Mouse (Mus musculus): ENCODE results near the gene Jade1. TPM values are rescaled to one million over a fixed set of nuclear protein-coding genes. Genes with fewer than 3 reads are reported as not detected.
A peak's percentile ranks its signal among the peaks of the same experiment; 100 is the strongest.

The Jade1 gene
- total and polyA plus RNA-seq, 2 experiments from 2014 or later: 13.9 to 16.8 TPM

DNA sequence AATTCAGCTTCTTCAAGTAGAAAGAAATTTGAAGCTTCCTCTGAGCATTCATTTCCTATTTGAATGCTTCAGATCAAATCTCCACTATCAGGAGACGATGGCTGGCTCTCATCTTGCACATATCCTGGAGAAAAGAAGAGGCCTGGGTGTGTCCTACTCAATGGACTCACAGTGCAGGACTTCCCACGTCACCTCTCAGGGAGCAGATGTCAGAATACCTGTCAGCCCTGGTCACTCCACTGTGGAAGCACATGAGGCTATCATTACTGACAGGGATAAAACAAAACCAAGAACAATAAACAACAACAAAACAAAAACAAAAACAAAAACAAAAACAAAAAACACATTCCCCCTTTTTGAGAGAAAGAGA lies 32.5 kb upstream of the Jade1 start:
- Histone ChIP-seq H3K27me3 (ENCODE audit: control insufficient read depth, insufficient read depth, low read length) (no peaks in the 10 kb centered on the region), H3K4me3 (ENCODE audit: low read depth, low read length) (peak overlapping the region; percentile 28; the same call in 1 of the 2 replicates), H3K4me1 (ENCODE audit: control insufficient read depth, insufficient read depth) (peaks cover 15% of the 10 kb centered on the region), H3K9me3 (replicated peaks; ENCODE audit: control insufficient read depth, low read length) (0 out of 2 replicates have a peak, but pooled peaks cover 5% of the 10 kb centered on the region), H3K36me3 (replicated peaks; ENCODE audit: control insufficient read depth, insufficient read depth, low read length) (no peaks in the 10 kb centered on the region), H3K9ac (replicated peaks; ENCODE audit: low read depth, low read length) (no peak overlapping the region), H3K4me2 (ENCODE audit: low read depth, low read length) (peak overlapping the region; percentile 56), H3K27ac (ENCODE audit: low read depth) (peak overlapping the region; percentile 5; the same call in 1 of the 2 replicates)
- DNase-seq (ENCODE audit: low spot score): no peak
- 35% methylated on average over 2 of the region's 2 CpGs for WGBS
- no peak for TF ChIP-seq CTCF (IDR thresholded peaks at IDR 0.05; ENCODE audit: low read depth)
- no peak for TF ChIP-seq EP300 (IDR thresholded peaks at IDR 0.05; ENCODE audit: low read depth)
- no peak for ATAC-seq (ENCODE audit: insufficient read depth, low read depth)

DNA sequence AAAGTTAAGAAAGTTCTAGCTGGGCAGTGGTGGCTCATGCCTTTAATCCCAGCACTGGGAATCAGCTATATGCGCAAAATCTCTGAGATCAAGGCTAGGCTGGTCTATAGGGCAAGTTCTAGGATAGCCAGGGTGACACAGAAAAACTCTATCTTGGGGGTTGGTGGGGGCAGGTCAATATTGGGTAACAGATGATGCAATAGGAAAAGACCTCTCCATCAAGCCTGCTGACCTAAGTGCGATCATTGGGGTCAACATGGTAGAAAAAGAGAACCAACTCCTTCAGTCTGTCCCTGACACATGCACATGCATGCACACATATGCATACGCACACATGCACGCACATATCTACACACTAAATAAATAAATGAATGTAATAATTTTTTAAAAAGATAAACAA lies 32.1 kb upstream of the Jade1 start:
- no peaks in the 10 kb centered on the region for H3K27me3 ChIP-seq (ENCODE audit: control insufficient read depth, insufficient read depth, low read length)
- H3K36me3 ChIP-seq (replicated peaks; ENCODE audit: control insufficient read depth, insufficient read depth, low read length): no peaks in the 10 kb centered on the region
- no peak overlapping the region for H3K27ac ChIP-seq (ENCODE audit: low read depth)
- no peak for TF ChIP-seq EP300 (IDR thresholded peaks at IDR 0.05; ENCODE audit: low read depth)
- TF ChIP-seq CTCF (IDR thresholded peaks at IDR 0.05; ENCODE audit: low read depth): no peak
- H3K4me1 ChIP-seq (ENCODE audit: control insufficient read depth, insufficient read depth): peaks cover 15% of the 10 kb centered on the region
- no peak overlapping the region for H3K4me3 ChIP-seq (ENCODE audit: low read depth, low read length)
- 0 out of 2 replicates have a peak, but pooled peaks cover 5% of the 10 kb centered on the region for H3K9me3 ChIP-seq (replicated peaks; ENCODE audit: control insufficient read depth, low read length)
- DNase-seq (ENCODE audit: low spot score): no peak
- WGBS: 100% methylated on average over 4 of the region's 4 CpGs
- no peak for ATAC-seq (ENCODE audit: insufficient read depth, low read depth)
- H3K4me2 ChIP-seq (ENCODE audit: low read depth, low read length): no peak overlapping the region
- no peak overlapping the region for H3K9ac ChIP-seq (replicated peaks; ENCODE audit: low read depth, low read length)

DNA sequence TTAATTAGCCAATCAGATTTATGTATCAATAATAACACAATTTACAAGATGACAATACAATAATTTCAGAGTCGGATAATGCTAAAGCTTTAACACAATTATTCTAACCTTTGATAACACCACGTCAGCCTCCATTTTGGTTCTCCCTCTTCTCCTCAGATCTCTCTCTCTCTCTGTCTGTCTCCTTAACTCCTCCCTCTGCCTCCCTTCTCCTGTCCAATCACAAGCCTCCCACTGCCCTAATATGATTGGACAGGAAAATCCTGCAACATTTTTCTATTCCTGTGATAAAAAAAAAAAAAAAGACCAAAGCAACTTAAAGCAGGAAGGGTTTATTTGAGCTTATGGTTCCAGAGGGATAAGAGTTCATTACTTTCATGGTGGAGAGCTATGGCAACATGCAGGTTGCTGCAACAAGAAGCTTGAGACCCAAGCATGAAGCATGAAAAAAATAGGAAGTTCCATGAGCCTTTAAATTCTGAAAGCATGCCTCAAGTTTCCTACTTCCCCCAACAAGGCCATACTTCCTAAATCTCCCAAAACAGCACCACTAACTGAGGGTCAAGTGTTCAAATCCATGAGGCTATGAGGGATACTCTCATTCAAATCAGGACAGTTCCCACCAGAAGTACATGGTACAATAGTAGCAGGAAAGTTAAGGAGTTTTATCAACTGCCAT lies 27.1 kb upstream of the Jade1 start:
- Histone ChIP-seq H3K9me3 (replicated peaks; ENCODE audit: control insufficient read depth, low read length) (0 out of 2 replicates have a peak, but pooled peaks cover 5% of the 10 kb centered on the region), H3K27ac (ENCODE audit: low read depth) (no peak overlapping the region), H3K4me1 (ENCODE audit: control insufficient read depth, insufficient read depth) (no peaks in the 10 kb centered on the region), H3K36me3 (replicated peaks; ENCODE audit: control insufficient read depth, insufficient read depth, low read length) (no peaks in the 10 kb centered on the region), H3K9ac (replicated peaks; ENCODE audit: low read depth, low read length) (no peak overlapping the region), H3K4me3 (ENCODE audit: low read depth, low read length) (no peak overlapping the region), H3K27me3 (ENCODE audit: control insufficient read depth, insufficient read depth, low read length) (no peaks in the 10 kb centered on the region), H3K4me2 (ENCODE audit: low read depth, low read length) (no peak overlapping the region)
- ATAC-seq (ENCODE audit: insufficient read depth, low read depth) (no peak), DNase-seq (ENCODE audit: low spot score) (no peak)
- WGBS: 92% methylated on average over 2 of the region's 2 CpGs
- TF ChIP-seq CTCF (IDR thresholded peaks at IDR 0.05; ENCODE audit: low read depth) (no peak), EP300 (IDR thresholded peaks at IDR 0.05; ENCODE audit: low read depth) (no peak)

DNA sequence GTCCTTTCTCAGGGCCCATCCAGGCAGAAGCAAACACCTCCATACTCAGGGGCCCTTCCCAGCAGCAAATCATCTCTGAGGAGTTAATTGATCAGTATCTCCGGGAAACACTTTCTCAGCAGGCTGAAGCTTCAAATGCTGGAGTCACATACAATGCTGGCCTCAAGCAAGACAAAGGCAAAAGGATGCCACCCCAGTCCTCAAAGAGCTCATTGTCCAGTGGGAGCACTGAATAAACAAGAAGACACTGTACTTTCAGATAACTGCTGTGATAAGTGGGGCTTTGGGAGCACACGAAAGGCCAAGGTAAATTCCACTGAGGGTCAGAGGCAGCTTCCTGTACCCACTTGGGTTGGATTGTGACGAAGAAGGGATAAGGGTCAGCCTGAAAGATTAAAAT lies 25.4 kb upstream of the Jade1 start:
- Histone ChIP-seq H3K9ac (replicated peaks; ENCODE audit: low read depth, low read length) (no peak overlapping the region), H3K27me3 (ENCODE audit: control insufficient read depth, insufficient read depth, low read length) (no peaks in the 10 kb centered on the region), H3K4me1 (ENCODE audit: control insufficient read depth, insufficient read depth) (no peaks in the 10 kb centered on the region), H3K9me3 (replicated peaks; ENCODE audit: control insufficient read depth, low read length) (0 out of 2 replicates have a peak, but pooled peaks cover 3% of the 10 kb centered on the region), H3K36me3 (replicated peaks; ENCODE audit: control insufficient read depth, insufficient read depth, low read length) (no peaks in the 10 kb centered on the region), H3K4me3 (ENCODE audit: low read depth, low read length) (no peak overlapping the region), H3K27ac (ENCODE audit: low read depth) (no peak overlapping the region), H3K4me2 (ENCODE audit: low read depth, low read length) (no peak overlapping the region)
- WGBS: 67% methylated on average over 3 of the region's 3 CpGs
- ATAC-seq (ENCODE audit: insufficient read depth, low read depth) (no peak), DNase-seq (ENCODE audit: low spot score) (no peak)
- no peak for TF ChIP-seq EP300 (IDR thresholded peaks at IDR 0.05; ENCODE audit: low read depth)

DNA sequence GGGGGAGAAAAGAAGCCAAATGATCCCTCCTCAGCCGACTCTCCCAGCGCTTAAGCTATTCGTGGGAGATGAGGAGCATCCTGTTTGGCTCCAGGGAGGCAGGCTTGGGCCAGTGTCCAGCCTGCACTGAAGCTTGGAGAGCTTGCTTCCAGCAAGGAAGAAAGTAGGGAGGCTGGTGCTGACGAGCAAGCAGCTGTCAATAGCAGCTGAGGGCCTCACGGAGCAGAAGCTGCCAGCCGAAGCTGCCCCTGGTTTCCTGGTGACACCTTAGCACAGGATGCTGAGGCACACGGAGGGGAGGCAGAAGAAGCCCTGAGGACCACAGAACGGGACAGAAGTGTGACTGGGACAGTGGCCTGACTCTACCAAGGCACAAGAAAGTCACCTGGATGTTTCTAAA lies 24.0 kb upstream of the Jade1 start:
- Histone ChIP-seq H3K4me3 (ENCODE audit: low read depth, low read length) (no peak overlapping the region), H3K4me2 (ENCODE audit: low read depth, low read length) (no peak overlapping the region), H3K36me3 (replicated peaks; ENCODE audit: control insufficient read depth, insufficient read depth, low read length) (no peaks in the 10 kb centered on the region), H3K9ac (replicated peaks; ENCODE audit: low read depth, low read length) (no peak overlapping the region), H3K9me3 (replicated peaks; ENCODE audit: control insufficient read depth, low read length) (no peaks in the 10 kb centered on the region), H3K4me1 (ENCODE audit: control insufficient read depth, insufficient read depth) (no peaks in the 10 kb centered on the region), H3K27ac (ENCODE audit: low read depth) (no peak overlapping the region), H3K27me3 (ENCODE audit: control insufficient read depth, insufficient read depth, low read length) (no peaks in the 10 kb centered on the region)
- ATAC-seq (ENCODE audit: insufficient read depth, low read depth) (peak; percentile 36; the same call in 1 of the 2 replicates), DNase-seq (ENCODE audit: low spot score) (no peak)
- no peak for TF ChIP-seq EP300 (IDR thresholded peaks at IDR 0.05; ENCODE audit: low read depth)
- TF ChIP-seq CTCF (IDR thresholded peaks at IDR 0.05; ENCODE audit: low read depth): no peak
- 16% methylated on average over 8 of the region's 8 CpGs for WGBS

DNA sequence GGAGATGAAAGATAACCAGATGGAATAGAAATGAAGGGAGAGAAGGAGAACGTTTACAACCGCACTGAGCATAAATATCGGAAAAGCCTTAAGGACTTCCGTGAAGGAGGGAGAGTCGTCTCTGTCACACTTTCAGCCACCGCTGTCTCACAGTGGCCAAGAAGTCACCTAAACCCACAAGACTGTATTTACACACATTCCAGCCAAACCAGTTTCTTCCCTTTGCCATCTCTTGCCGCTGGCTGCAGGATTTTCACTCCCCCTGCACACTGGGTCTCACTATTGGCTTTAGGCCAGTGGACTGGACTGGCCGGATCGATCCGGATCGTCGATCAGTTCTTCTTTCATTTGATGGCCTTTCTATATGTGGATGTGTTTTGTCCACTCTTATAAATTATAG lies 23.4 kb upstream of the Jade1 start:
- Histone ChIP-seq H3K9ac (replicated peaks; ENCODE audit: low read depth, low read length) (no peak overlapping the region), H3K36me3 (replicated peaks; ENCODE audit: control insufficient read depth, insufficient read depth, low read length) (no peaks in the 10 kb centered on the region), H3K9me3 (replicated peaks; ENCODE audit: control insufficient read depth, low read length) (no peaks in the 10 kb centered on the region), H3K4me3 (ENCODE audit: low read depth, low read length) (no peak overlapping the region), H3K4me2 (ENCODE audit: low read depth, low read length) (no peak overlapping the region), H3K4me1 (ENCODE audit: control insufficient read depth, insufficient read depth) (peaks cover 2% of the 10 kb centered on the region; the same call in 1 of the 2 replicates), H3K27me3 (ENCODE audit: control insufficient read depth, insufficient read depth, low read length) (no peaks in the 10 kb centered on the region), H3K27ac (ENCODE audit: low read depth) (no peak overlapping the region)
- no peak for ATAC-seq (ENCODE audit: insufficient read depth, low read depth)
- TF ChIP-seq CTCF (IDR thresholded peaks at IDR 0.05; ENCODE audit: low read depth) (no peak), EP300 (IDR thresholded peaks at IDR 0.05; ENCODE audit: low read depth) (no peak)
- 87% methylated on average over 12 of the region's 12 CpGs for WGBS
- DNase-seq (ENCODE audit: low spot score): no peak

Measured in heart, postnatal 0 days (tissue).